In the genomic region with DNA sequence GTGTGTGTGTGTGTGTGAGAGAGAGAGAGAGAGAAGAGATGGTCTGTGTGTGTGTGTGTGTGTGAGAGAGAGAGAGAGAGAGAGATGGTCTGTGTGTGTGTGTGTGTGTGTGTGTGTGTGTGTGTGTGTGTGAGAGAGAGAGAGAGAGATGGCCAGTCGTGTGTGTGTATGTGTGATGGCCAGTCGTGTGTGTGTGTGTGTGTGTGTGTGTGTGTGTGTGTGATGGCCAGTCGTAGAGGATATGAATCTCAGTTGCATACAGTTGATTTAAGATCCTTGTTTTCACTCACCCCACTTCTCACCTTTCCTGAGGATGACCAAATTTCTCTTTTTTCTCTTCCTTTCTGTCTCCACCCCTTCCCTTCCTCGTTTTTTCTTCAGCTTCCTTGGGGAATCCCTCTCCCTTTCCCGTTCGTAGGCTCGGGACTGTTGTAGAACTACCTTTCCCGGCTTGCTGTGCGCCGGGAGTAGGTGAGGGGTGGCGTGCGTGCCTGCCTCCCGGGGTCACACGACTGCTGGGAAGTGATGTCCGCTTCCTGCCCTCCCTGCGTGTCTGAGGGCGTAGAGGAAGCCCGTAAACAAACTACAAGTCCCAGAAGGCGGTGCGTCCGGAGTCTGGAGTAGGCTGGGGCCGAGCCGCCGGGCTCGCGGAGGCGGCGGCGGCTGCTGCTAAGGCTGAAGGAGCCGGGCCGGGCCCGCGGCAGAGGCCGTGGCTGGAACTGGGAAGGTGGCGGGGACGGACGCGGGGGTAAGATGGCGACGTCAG, we compare ENCODE assay signal across 8 mouse cellular contexts. TPM values are rescaled to one million over a fixed set of nuclear protein-coding genes. Genes with fewer than 3 reads are reported as not detected.
DNase-seq lines count a peak whose midpoint lies in the region; ATAC-seq lines count a peak whose summit lies in the region.

A gene (plus strand): TSS at position 511 of the 766 bp plus-strand sequence.

- no peaks in the 10 kb centered on the region for H3K36me3 ChIP-seq in hindbrain, embryonic 11.5 days (ENCODE audit: control insufficient read depth, insufficient read depth, low read length)

- H3K27ac ChIP-seq in hindbrain, embryonic 11.5 days (ENCODE audit: low read depth, low read length): peak within 1 kb of the TSS; percentile 75

- DNase-seq in Muller cell, postnatal 12 days (ENCODE audit: inconsistent ontology term): peak; percentile 97
- peak; percentile 99 for DNase-seq in cerebellum, adult 9-11 months
- peak; percentile 97 to 98 for DNase-seq in frontal cortex, adult 2 months (ENCODE audit: extremely low spot score in 1 of 2, low spot score in 1 of 2)
- DNase-seq in hindbrain, embryonic 11.5 days (ENCODE audit: low spot score): peak; percentile 94
- peak; percentile 92 to 94 for DNase-seq in layer of hippocampus, postnatal 10 days (ENCODE audit: low spot score in 2 of 2)
- peak; percentile 98 for DNase-seq in lung, postnatal 10 days
- peak; percentile 93 for DNase-seq in ovary, postnatal 36 days (ENCODE audit: low spot score)
- peak; percentile 93 for DNase-seq in thymus, postnatal 25 days

- H3K4me3 ChIP-seq in hindbrain, embryonic 11.5 days (ENCODE audit: low read depth, low read length): peak within 1 kb of the TSS; percentile 61

- H3K4me1 ChIP-seq in hindbrain, embryonic 11.5 days (replicated peaks; ENCODE audit: control insufficient read depth, insufficient read depth, low read length): peaks cover 5% of the 10 kb centered on the region

- H3K9ac ChIP-seq in hindbrain, embryonic 11.5 days (ENCODE audit: low read depth, low read length): peak within 1 kb of the TSS; percentile 71

- H3K4me2 ChIP-seq in hindbrain, embryonic 11.5 days (replicated peaks; ENCODE audit: low read depth, low read length): peak within 1 kb of the TSS; percentile 71

- H3K9me3 ChIP-seq in hindbrain, embryonic 11.5 days (ENCODE audit: control insufficient read depth, low read length): no peaks in the 10 kb centered on the region

- ATAC-seq in hindbrain, embryonic 11.5 days (ENCODE audit: low FRiP score): peak; percentile 97

- WGBS in hindbrain, embryonic 11.5 days: 2% methylated on average over 39 of the region's 40 CpGs

- no peaks in the 10 kb centered on the region for H3K27me3 ChIP-seq in hindbrain, embryonic 11.5 days (ENCODE audit: control insufficient read depth, insufficient read depth, low read length)

RNA-seq across cellular contexts. Expression of the gene that starts here (rescaled TPM):
- 55.0 and 58.0 TPM in 2 replicates for polyA plus RNA-seq in frontal cortex, adult 2 months (2012; rRNA removed)
- 9.8 and 10.6 TPM in 2 replicates for polyA plus RNA-seq in hindbrain, embryonic 11.5 days (2014; fragmentation: Nextera tagmentation; extraction: Ambion mirVana)
- total RNA-seq in layer of hippocampus, postnatal 10 days (2021): 10 to 100 TPM; 29.8 to 34.6 TPM

Comparison
In these comparisons a context has a peak if more than half of its experiments do, and no peak if none do; other contexts are left out.
1. Peak in every context shown above with its lines: DNase-seq, ATAC-seq, H3K4me3 ChIP-seq and H3K27ac ChIP-seq.